Mouse (Mus musculus) olfactory bulb, adult 2 months (tissue): ENCODE measurements around the gene Ttll8. TPM values are rescaled to one million over a fixed set of nuclear protein-coding genes. Genes with fewer than 3 reads are reported as not detected.
A peak's percentile ranks its signal among the peaks of the same experiment; 100 is the strongest.

Experiments
- H3K27ac ChIP-seq: fragments of 200-500 bp; 2 replicates; pipeline ENCODE4 v1.5.1; 2012; ENCODE audit warnings: low read depth, low read length; ENCODE audit not compliant: insufficient read depth
- H3K4me1 ChIP-seq: fragments of 200-500 bp; 2 replicates; pipeline ENCODE4 v1.6.1; 2012; ENCODE audit warnings: low read length; ENCODE audit not compliant: control insufficient read depth, insufficient read depth
- H3K4me3 ChIP-seq: fragments of 200-500 bp; 2 replicates; pipeline ENCODE4 v1.5.1; 2012; ENCODE audit warnings: mild to moderate bottlenecking, low read depth, low read length, moderate library complexity; ENCODE audit not compliant: insufficient read depth
- CTCF ChIP-seq: fragments of 200-500 bp; IDR thresholded peaks from 2 replicates; pipeline ENCODE4 v1.5.1; 2012; ENCODE audit warnings: low read depth, mild to moderate bottlenecking, low read length, moderate library complexity; ENCODE audit not compliant: insufficient read depth
- POLR2A ChIP-seq: fragments of 200-500 bp; IDR thresholded peaks from 2 replicates; pipeline ENCODE4 v1.6.1; 2012; ENCODE audit warnings: mild to moderate bottlenecking, low read depth, low read length, moderate library complexity; ENCODE audit not compliant: insufficient read depth
- WGBS: fragments of 180-500 bp; shearing (Covaris S2); methylation state at CpG from one replicate; pipeline ENCODE4 v1.1.7; 2018; 5-methylcytosine and 5-hydroxymethylcytosine counted together
- polyA plus RNA-seq: library from polyadenylated mRNA; stranded (reverse); fragments of >200 nt; gene quantifications from 2 replicates; pipeline ENCODE4 v1.2.4, GENCODE M21; 2012; ENCODE audit warnings: low replicate concordance; ENCODE audit not compliant: missing spikeins, insufficient read depth, insufficient read length

Gene Ttll8
- polyA plus RNA-seq, 1 experiment = not detected

DNA sequence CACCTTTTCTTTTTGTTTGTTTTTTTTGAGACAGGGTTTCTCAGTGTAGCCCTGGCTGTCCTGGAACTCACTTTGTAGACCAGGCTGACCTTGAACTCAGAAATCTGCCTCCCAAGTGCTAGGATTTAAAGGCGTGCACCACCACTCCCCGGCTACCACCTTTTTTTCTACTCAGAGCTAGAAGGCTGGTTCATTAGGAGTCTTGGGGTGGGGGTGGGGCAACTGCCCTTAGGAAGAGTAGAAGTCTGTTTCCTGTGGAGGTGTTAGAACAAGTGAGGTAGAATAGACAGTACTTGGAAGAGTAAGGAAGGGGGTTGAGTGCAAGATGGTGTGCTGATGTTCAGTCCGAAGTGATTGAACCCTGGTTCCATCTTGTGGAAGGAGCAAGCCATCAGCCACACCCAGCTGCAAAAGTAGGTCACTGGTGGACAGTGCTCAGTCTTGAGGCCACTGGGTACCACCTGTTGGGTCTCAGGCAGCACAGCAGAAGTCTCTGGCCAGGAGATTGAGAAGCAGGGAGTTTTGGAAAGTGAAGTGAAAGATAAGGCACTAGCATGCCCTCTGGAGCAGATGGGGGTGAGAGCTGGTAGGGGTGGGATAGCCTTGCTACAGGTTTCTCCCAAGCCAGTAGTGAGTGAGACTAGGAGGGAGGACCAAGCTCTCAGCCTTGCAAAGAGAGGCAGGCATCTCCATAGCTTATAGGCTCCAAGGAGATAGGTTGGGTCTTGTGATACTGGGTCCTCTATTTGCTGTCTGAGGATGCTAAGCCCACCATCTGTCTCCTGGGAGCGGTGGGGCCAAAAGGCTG is 88.1 kb downstream of the Ttll8 start:
- H3K27ac ChIP-seq = no peak overlapping the region
- H3K4me1 ChIP-seq = peaks cover 21% of the 10 kb centered on the region
- no peak overlapping the region for H3K4me3 ChIP-seq
- WGBS = 79% methylated on average over 4 of the region's 4 CpGs
- no peak for TF ChIP-seq CTCF
- no peak for TF ChIP-seq POLR2A

- Histone ChIP-seq H3K4me3 (peak overlapping the region; percentile 91; the same call in 1 of the 2 replicates), H3K4me1 (peaks cover 21% of the 10 kb centered on the region), H3K27ac (no peak overlapping the region)
- TF ChIP-seq POLR2A = no peak
- TF ChIP-seq CTCF = no peak
- 79% methylated on average over 14 of the region's 14 CpGs for WGBS
These were observed 89.2 kb downstream of the Ttll8 start for GRCm38 (mm10) chr15:88865061-88865460.

- Histone ChIP-seq H3K4me1 (peaks cover 21% of the 10 kb centered on the region), H3K27ac (peak overlapping the region; percentile 54), H3K4me3 (peak overlapping the region; percentile 91)
- WGBS = 34% methylated on average over 22 of the region's 22 CpGs
- no peak for TF ChIP-seq CTCF
These were observed 89.8 kb downstream of the Ttll8 start for GRCm38 (mm10) chr15:88864270-88865030.

DNA sequence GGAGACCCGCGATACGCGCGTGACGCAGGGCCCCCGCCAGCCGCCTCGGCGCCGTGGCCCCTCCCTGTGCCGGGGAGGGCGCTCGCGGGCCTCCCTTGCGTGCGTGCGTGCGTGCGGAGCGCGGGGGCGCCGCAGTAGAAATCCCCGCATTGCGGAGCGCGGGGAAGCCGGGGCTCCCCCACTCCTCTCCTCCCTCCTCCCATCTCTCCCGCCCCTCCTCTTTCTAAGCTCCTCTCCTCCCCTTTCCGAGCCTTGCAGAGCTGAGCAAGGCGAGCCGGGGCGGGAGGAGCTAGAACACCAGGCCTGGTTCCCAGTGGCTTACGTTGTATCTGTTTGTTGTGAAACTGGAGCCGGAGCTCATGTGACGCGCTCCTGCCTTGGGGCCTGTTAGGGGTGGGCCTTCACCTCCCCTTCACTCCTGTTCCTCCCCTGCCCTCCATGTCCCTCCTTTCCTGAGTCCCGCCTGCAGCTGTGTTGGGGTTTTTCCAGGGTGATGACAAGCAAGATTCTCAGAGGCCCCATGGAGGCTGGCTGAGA is 90.5 kb downstream of the Ttll8 start:
- peak overlapping the region; percentile 54 for H3K27ac ChIP-seq
- TF ChIP-seq POLR2A = peak; percentile 51; the same call in 1 of the 2 replicates
- no peak for TF ChIP-seq CTCF
- H3K4me3 ChIP-seq = peak overlapping the region; percentile 91
- peaks cover 23% of the 10 kb centered on the region for H3K4me1 ChIP-seq
- WGBS = under 1% methylated on average over 38 of the region's 39 CpGs

GRCm38 (mm10) chr15:88862881-88863694 is 91.1 kb downstream of the Ttll8 start:
- Histone ChIP-seq H3K4me3 (peak overlapping the region; percentile 91), H3K4me1 (peaks cover 26% of the 10 kb centered on the region), H3K27ac (peak overlapping the region; percentile 80)
- under 1% methylated on average over 95 of the region's 98 CpGs for WGBS
- TF ChIP-seq POLR2A (no peak), CTCF (no peak)

GRCm38 (mm10) chr15:88861772-88862622 is 92.2 kb downstream of the Ttll8 start, which contains the start of gene Pim3:
Gene Pim3 (plus strand): TSS chr15:88862186.
- peak within 1 kb of the TSS; percentile 98 for H3K27ac ChIP-seq
- WGBS = under 1% methylated on average over 107 of the region's 107 CpGs
- TF ChIP-seq CTCF (no peak), POLR2A (peak; percentile 98)
- H3K4me1 ChIP-seq = peaks cover 29% of the 10 kb centered on the region
- H3K4me3 ChIP-seq = peak within 1 kb of the TSS; percentile 91

DNA sequence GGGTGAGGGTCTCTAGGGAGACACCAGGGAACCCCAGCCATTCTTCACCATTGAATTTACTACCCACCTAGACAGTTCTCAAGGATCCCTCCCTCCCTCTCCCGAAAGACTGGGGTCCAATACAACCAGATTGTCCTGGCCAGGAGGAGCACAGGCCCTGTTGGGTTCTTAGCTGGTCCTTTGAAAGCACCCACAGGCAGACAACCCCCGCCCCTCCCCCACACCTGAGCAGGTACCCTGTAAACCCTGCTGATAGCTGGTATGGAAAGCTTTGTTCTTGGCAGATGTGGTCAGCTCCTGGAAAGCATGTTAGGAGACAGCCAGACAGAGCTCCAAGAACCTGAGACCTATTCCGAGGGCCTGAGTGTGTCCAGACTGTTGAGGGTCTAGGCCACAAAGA is 93.4 kb downstream of the Ttll8 start:
- WGBS = 96% methylated on average over 3 of the region's 3 CpGs
- Histone ChIP-seq H3K4me1 (peaks cover 24% of the 10 kb centered on the region), H3K27ac (no peak overlapping the region), H3K4me3 (no peak overlapping the region)
- TF ChIP-seq CTCF = no peak
